Mouse (Mus musculus): ENCODE data around the gene Pgam2.
"Not testable (repeated sequence)": the region's sequence is repeated elsewhere in the genome, so short reads cannot be mapped to it uniquely, and the experiment has no call there.

The Pgam2 gene

GRCm38 (mm10) chr11:5803551-5803981 is at the start of gene Pgam2:
Gene Pgam2, minus strand, starts transcription at chr11:5803733.
- no peak for DNase-seq (ENCODE audit: low spot score)

DNA sequence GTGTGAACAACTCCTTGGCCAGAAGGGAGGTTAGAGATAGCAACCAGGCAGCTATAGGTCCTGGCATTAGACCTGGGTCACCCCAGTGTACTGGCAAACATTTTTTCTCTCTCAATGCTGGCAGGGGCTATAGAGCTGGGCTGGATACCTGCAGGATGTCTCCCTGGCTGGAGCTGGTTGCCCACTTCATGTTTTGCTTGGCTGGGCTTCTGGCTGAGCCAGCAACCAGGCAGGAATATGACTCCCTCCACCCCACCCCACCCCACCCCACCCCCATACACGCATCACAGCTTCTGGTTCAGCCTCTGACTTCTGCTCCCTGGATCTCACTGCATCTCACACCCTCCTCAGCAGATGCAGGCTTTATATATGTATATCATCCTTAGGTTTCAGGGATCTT is 48.8 kb upstream of the Pgam2 start:
- DNase-seq (ENCODE audit: low spot score), result no peak

GRCm38 (mm10) chr11:5851021-5851736 is 47.6 kb upstream of the Pgam2 start:
- no peak for DNase-seq (ENCODE audit: low spot score)

GRCm38 (mm10) chr11:5850452-5850851 is 46.9 kb upstream of the Pgam2 start:
- DNase-seq (ENCODE audit: low spot score), result no peak

GRCm38 (mm10) chr11:5849316-5849715 is 45.8 kb upstream of the Pgam2 start:
- DNase-seq (ENCODE audit: low spot score), result no peak

GRCm38 (mm10) chr11:5848741-5849140 is 45.2 kb upstream of the Pgam2 start:
- DNase-seq (ENCODE audit: low spot score), result no peak

- no peak for DNase-seq (ENCODE audit: low spot score)
These were observed 43.3 kb upstream of the Pgam2 start for GRCm38 (mm10) chr11:5846639-5847345.

DNA sequence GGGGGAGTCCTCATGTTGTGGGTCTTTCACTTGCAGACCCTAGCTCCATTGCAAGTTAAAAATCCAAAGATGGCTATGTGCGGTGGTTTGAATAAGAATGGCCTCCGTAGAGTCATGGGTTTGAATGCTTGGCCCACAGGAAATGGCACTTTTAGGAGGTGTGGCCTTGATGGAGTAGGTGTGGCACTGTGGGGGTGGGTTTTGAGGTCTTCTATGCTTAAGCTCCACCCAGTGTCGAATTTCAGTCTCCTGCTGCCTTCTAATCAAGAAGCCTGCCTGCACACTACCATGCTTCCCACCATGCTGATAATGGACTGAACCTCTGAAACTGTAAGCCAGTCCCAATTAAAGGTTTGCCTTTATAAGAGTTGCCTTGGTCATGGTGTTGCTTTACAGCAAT is 39.6 kb upstream of the Pgam2 start:
- DNase-seq (ENCODE audit: low spot score), result no peak

DNA sequence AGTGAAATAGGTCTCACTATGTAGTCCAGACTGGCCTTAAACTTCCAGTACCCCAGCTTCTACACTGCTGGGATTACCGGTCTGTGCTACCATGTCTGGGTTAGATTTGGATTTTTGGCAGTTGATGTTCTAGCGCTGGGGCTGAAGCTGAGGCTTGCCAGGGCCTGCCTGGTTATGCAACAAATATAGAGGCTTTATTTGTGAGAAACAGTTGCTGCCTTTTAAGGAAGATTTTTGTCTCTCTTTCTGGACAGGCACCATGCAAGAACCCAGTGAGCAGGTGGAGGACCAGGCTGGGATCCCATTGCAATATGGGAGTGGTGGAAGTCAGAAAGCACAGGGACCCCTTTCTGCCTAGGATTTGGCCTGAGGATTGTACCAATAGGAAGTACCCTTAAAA is 38.2 kb upstream of the Pgam2 start:
- DNase-seq (ENCODE audit: low spot score), result no peak

GRCm38 (mm10) chr11:5840346-5840745 is 36.8 kb upstream of the Pgam2 start:
- no peak for DNase-seq (ENCODE audit: low spot score)

DNA sequence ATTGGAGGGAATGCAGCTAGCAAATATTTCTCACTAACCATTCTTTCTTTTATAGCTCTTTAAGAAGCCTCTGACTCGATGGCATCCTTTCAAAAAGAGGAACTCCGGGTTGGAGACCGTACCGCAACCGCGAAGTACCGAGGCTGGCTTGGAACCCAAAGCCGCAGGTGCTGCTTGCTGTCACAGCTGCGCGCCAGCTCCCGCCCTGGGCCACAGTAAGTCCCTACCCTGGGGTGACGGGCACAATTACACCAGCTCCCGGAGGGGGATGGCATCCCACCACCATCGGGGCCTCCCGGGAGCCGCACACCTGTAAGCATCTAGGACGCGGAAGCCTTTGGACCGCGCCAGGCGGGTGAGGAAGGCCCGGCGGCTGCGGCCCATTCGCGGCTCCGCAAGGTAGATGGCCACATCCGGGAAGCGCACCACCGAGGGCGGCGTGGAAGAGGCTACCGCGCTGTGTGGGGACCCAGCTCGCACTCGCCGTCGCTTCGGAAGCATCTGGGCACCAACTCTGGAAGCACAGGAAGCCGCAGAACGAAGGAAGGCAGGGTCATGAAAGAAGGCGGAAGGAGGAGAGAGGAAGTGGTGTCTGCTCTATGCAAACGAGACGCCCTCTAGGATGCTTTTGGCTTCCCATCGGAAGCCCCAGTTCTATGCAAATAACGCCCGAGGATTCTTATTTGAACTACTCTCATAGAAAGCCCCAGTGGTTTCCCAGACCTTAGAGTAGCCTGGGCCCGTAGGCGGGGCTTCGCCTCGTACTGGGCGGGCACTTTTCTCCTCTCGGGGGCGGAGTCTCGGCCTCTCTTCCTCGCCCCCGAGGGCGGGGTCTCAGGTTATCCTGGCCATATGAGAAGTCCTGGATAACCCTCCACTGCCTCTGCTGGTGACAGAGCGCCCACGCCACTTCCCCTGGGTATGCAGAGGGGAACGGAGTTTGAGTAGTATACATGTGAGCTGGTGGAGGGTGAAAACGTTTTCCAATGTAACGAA is 34.0 kb upstream of the Pgam2 start, which contains the start of gene Polm:
Gene Polm (minus strand): TSS at position 766 of the 996 bp plus-strand sequence.
- peak; percentile 87 for DNase-seq (ENCODE audit: low spot score)

DNA sequence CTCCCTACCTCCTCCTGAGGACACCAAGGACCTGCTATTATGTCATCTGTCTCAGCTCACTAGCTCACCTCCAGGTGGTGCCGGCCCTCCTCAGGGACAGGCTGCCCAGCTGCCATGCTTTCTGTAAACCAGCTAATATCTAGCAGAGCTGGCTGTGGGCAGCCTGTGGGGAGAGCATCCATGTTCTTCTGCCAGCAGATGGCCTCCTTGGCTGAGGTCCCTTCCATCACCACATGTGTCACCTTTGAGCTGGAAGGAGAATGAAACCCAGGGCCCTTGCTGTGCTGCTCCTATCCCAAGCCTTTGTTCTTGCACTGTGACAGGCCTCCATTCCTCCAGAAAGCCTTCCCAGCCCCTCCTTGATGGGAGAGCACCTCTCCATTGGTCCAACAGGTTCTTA is 32.6 kb upstream of the Pgam2 start:
- no peak for DNase-seq (ENCODE audit: low spot score)

DNA sequence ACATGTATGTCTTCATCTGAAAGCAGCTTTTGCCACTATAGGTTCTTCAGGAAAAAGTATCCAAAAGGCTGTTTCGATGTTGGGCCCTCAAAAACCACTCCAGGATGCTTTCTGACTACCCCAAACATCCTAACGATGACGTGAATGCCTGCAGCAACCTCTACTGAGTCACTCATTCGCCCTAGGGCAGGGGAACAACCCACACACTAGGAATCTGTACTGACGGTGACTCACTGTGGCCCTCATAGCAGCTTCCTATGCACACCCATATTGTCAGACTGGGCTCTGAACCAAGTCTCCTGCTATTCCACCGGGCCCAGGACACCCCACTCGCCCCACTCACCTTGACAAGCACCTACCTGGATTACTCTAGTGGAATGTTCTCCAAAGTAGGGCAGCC is 31.5 kb upstream of the Pgam2 start:
- DNase-seq (ENCODE audit: low spot score), result no peak

GRCm38 (mm10) chr11:5834506-5834905 is 31.0 kb upstream of the Pgam2 start:
- DNase-seq (ENCODE audit: low spot score), result no peak

DNA sequence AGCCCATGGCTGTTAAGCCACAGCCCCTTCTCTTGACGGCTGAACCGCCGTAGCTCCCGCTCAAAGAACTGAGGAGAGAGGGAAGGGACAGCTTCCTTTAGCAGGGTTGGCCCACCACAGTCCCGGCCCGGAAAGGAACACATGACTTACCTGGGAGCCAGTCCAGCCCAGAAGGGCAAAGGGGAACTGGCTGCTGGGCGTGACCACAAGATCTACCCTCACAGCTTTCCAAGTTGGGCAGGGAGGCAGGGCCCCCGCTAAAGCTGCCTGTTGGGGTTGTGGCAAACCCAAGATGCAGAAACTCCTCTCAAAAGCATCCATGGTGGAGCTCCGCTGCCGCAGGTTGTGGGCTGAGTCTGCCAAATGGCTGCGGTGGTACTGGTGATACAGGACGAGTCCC is 25.8 kb upstream of the Pgam2 start:
- no peak for DNase-seq (ENCODE audit: low spot score)

DNA sequence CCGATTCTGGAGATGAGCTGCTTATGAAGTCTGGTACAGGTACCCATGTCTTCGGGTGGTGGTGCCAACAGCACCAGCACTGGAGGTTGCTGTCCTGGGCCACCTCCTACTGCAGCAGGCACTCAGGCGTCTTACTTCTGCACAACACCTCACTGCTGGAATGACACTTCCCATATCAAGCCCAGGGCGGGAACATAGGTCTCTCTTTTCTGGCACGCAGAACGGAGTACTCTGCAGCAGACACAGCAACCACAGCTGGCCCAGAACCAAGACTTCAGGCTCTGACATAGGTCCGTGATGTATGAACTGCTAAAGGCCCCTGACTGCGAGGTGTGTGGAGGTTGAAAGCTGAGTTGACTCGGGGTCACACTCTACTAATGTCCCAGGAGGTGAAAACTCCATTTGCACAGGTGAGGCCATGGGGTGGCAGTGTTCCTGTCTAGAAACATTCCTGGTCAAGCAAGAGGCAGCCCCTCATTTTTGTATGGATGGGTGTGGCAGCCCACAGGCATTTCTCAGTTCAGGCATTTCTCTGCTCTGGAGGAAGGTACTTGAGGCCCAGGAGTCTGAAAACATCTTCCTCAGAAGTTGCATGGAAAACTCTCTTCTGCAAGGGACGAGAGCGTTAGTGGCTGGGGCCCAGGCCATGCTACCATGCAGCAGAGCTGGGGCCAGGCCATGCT is 25.1 kb upstream of the Pgam2 start:
- no peak for DNase-seq (ENCODE audit: low spot score)

GRCm38 (mm10) chr11:5827931-5828330 is 24.4 kb upstream of the Pgam2 start:
- DNase-seq (ENCODE audit: low spot score), result no peak

DNA sequence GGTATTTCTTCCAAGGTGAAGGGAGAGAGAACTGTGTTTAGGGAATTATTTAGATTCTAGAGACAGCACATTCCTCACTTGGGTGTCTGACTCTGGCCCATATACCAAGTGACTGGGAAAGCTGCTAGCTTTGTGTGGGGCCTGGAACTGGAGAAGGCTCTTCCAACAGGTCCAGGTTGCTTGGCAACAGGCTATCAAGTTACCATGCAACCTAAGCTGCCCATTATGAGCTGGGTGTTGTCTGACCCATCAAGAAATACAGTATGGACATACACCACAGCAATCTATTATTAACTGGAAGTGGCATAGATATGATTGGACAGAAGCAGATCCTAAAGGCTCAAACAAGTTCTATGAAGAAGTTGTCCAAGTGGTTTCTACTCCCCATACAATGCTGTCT is 21.9 kb upstream of the Pgam2 start:
- no peak for DNase-seq (ENCODE audit: low spot score)

- no peak for DNase-seq (ENCODE audit: low spot score)
These were observed 15.7 kb upstream of the Pgam2 start for GRCm38 (mm10) chr11:5819223-5819622.

- DNase-seq (ENCODE audit: low spot score), result no peak
These were observed 9.8 kb upstream of the Pgam2 start for GRCm38 (mm10) chr11:5813381-5813780.

GRCm38 (mm10) chr11:5809487-5809886 is 6.0 kb upstream of the Pgam2 start:
- DNase-seq (ENCODE audit: low spot score), result not testable (repeated sequence)

GRCm38 (mm10) chr11:5807956-5808355 is 4.4 kb upstream of the Pgam2 start:
- DNase-seq (ENCODE audit: low spot score), result no peak

Data from T-cell, adult 2 months (primary cell).